Mouse (Mus musculus): ENCODE results near the gene Haus3.
A peak's percentile ranks its signal among the peaks of the same experiment; 100 is the strongest.

Gene Haus3

GRCm38 (mm10) chr5:34186961-34187391 is 17.6 kb upstream of the Haus3 start:
- DNase-seq (ENCODE audit: low read depth, low spot score), result no peak

GRCm38 (mm10) chr5:34186391-34186790 is 17.1 kb upstream of the Haus3 start:
- DNase-seq (ENCODE audit: low read depth, low spot score), result no peak

GRCm38 (mm10) chr5:34185791-34186190 is 16.5 kb upstream of the Haus3 start:
- DNase-seq (ENCODE audit: low read depth, low spot score), result no peak

- DNase-seq (ENCODE audit: low read depth, low spot score), result no peak
These were observed 15.8 kb upstream of the Haus3 start for GRCm38 (mm10) chr5:34185051-34185580.

GRCm38 (mm10) chr5:34183976-34184375 is 14.6 kb upstream of the Haus3 start:
- DNase-seq (ENCODE audit: low read depth, low spot score), result no peak

GRCm38 (mm10) chr5:34183156-34183880 is 14.0 kb upstream of the Haus3 start:
- DNase-seq (ENCODE audit: low read depth, low spot score), result no peak

GRCm38 (mm10) chr5:34182486-34182885 is 13.2 kb upstream of the Haus3 start:
- DNase-seq (ENCODE audit: low read depth, low spot score), result no peak

- DNase-seq (ENCODE audit: low read depth, low spot score), result no peak
These were observed 8.5 kb upstream of the Haus3 start for GRCm38 (mm10) chr5:34177821-34178220.

GRCm38 (mm10) chr5:34177091-34177490 is 7.8 kb upstream of the Haus3 start:
- no peak for DNase-seq (ENCODE audit: low read depth, low spot score)

- no peak for DNase-seq (ENCODE audit: low read depth, low spot score)
These were observed 7.4 kb upstream of the Haus3 start for GRCm38 (mm10) chr5:34176691-34177090.

GRCm38 (mm10) chr5:34175403-34175694 is 6.0 kb upstream of the Haus3 start:
- no peak for DNase-seq (ENCODE audit: low read depth, low spot score)

GRCm38 (mm10) chr5:34174550-34175402 is 5.4 kb upstream of the Haus3 start:
- no peak for DNase-seq (ENCODE audit: low read depth, low spot score)

- DNase-seq (ENCODE audit: low read depth, low spot score), result no peak
These were observed 4.7 kb upstream of the Haus3 start for GRCm38 (mm10) chr5:34174021-34174420.

GRCm38 (mm10) chr5:34170726-34171125 is 1.4 kb upstream of the Haus3 start:
- no peak for DNase-seq (ENCODE audit: low read depth, low spot score)

GRCm38 (mm10) chr5:34169954-34170353 is 627 bp upstream of the Haus3 start:
- DNase-seq (ENCODE audit: low read depth, low spot score), result no peak

GRCm38 (mm10) chr5:34167857-34168256 is 1.5 kb downstream of the Haus3 start:
- DNase-seq (ENCODE audit: low read depth, low spot score), result no peak

GRCm38 (mm10) chr5:34165793-34166192 is 3.5 kb downstream of the Haus3 start:
- DNase-seq (ENCODE audit: low read depth, low spot score), result no peak

GRCm38 (mm10) chr5:34148476-34148875 is 20.9 kb downstream of the Haus3 start:
- DNase-seq (ENCODE audit: low read depth, low spot score), result no peak

- DNase-seq (ENCODE audit: low read depth, low spot score), result no peak
These were observed 21.8 kb downstream of the Haus3 start for GRCm38 (mm10) chr5:34147554-34147953.

GRCm38 (mm10) chr5:34139751-34140150 is 29.6 kb downstream of the Haus3 start:
- DNase-seq (ENCODE audit: low read depth, low spot score), result peak; percentile 16

GRCm38 (mm10) chr5:34132731-34133130 is 36.6 kb downstream of the Haus3 start:
- no peak for DNase-seq (ENCODE audit: low read depth, low spot score)

- peak; percentile 29 for DNase-seq (ENCODE audit: low read depth, low spot score)
These were observed 45.2 kb downstream of the Haus3 start for GRCm38 (mm10) chr5:34124131-34124530.

All from ES-CJ7 (cell line).